Mouse (Mus musculus): Measurements from ENCODE around the gene Etv4.

DNA sequence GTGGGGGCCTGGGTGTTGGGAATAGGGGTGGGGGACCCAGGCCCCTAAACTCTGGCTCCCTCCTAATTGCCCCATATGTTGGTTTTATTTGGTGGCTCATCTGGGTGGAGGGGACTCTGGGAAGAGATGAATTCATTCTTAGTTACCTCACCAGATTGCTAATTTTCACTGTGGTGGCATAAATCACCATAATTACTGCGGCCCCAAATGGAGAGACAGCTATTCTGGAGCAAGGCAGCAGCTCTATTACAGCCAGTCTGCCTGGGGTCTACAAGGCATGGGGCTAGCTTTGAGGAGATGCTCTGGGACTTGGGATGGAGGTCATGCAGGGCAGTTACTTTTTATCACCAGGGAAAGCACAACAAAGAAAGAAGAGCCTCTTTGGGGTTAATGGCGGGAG lies 58.4 kb downstream of the Etv4 start:
- TF ChIP-seq CTCF (IDR thresholded peaks at IDR 0.05), result no peak
- no peak for TF ChIP-seq EP300 (IDR thresholded peaks at IDR 0.05)
